Mouse (Mus musculus): Measurements from ENCODE around the gene Isg15.
A peak's percentile ranks its signal among the peaks of the same experiment; 100 is the strongest.

The Isg15 gene

GRCm38 (mm10) chr4:156202462-156202893 is 1.9 kb upstream of the Isg15 start:
- no peak for DNase-seq

GRCm38 (mm10) chr4:156197829-156198205 is 2.8 kb downstream of the Isg15 start:
- DNase-seq: peak; percentile 75

- DNase-seq: peak; percentile 73
Measured at GRCm38 (mm10) chr4:156197131-156197828, 3.3 kb downstream of the Isg15 start, which contains the start of gene Agrn. Gene Agrn, minus strand, starts transcription at chr4:156197488.

- peak; percentile 33 for DNase-seq
Measured at GRCm38 (mm10) chr4:156195927-156196870, 4.4 kb downstream of the Isg15 start.

GRCm38 (mm10) chr4:156194346-156194745 is 6.3 kb downstream of the Isg15 start:
- DNase-seq: no peak

- no peak for DNase-seq
Measured at GRCm38 (mm10) chr4:156193906-156194305, 6.7 kb downstream of the Isg15 start.

- DNase-seq: no peak
Measured at GRCm38 (mm10) chr4:156193200-156193590, 7.4 kb downstream of the Isg15 start.

GRCm38 (mm10) chr4:156192421-156193199 is 8.0 kb downstream of the Isg15 start:
- DNase-seq: no peak

- DNase-seq: no peak
Measured at GRCm38 (mm10) chr4:156188811-156189323, 11.8 kb downstream of the Isg15 start.

GRCm38 (mm10) chr4:156188162-156188810 is 12.3 kb downstream of the Isg15 start:
- DNase-seq: no peak

- peak; percentile 38 for DNase-seq
Measured at GRCm38 (mm10) chr4:156185950-156186850, 14.4 kb downstream of the Isg15 start.

GRCm38 (mm10) chr4:156185456-156185949 is 15.1 kb downstream of the Isg15 start:
- DNase-seq: no peak

GRCm38 (mm10) chr4:156184291-156184954 is 16.2 kb downstream of the Isg15 start:
- no peak for DNase-seq

- DNase-seq: no peak
Measured at GRCm38 (mm10) chr4:156183747-156184146, 16.9 kb downstream of the Isg15 start.

- no peak for DNase-seq
Measured at GRCm38 (mm10) chr4:156177630-156178029, 23.0 kb downstream of the Isg15 start.

- no peak for DNase-seq
Measured at GRCm38 (mm10) chr4:156171828-156172227, 28.8 kb downstream of the Isg15 start.

GRCm38 (mm10) chr4:156169129-156169528 is 31.5 kb downstream of the Isg15 start:
- no peak for DNase-seq

GRCm38 (mm10) chr4:156168611-156169010 is 32.0 kb downstream of the Isg15 start:
- DNase-seq: no peak

GRCm38 (mm10) chr4:156166477-156166876 is 34.1 kb downstream of the Isg15 start:
- peak; percentile 48 for DNase-seq

GRCm38 (mm10) chr4:156154771-156155170 is 45.8 kb downstream of the Isg15 start:
- DNase-seq: no peak
